ENCODE assay signal across 20 mouse cellular contexts in the genomic region with DNA sequence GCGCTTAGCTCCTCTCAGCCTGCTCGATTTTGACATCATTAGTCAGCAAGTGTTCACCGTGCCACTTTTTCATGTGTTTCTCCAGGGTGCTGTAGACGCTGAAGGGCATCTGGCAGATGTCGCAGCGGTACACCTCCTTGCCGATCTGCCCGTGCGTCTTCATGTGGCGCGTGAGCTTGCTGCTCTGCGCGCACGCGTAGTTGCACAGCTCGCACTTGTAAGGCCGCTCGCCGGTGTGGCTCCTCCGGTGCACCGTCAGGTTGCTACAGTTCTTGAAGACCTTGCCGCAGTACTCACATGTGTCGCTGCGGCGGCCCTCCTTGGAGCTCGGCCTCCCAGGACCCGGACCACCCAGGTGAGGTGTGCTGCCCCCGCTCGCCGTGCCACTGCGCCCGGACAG.
DNase-seq lines count a peak whose midpoint lies in the region; ATAC-seq and TF ChIP-seq lines count a peak whose summit lies in the region.
"Had no signal": no experiment of that assay in that cellular context is flagged by ENCODE, and none has a peak within 500 bp of the region (broad histone marks: within the 10 kb centered on the region; RNA-seq: fewer than 3 reads in every experiment).

No protein-coding gene starts in this region.

- 97% methylated on average over 32 of the region's 32 CpGs for WGBS in limb, embryonic 11.5 days
- WGBS in limb, embryonic 10.5 days, result 97% methylated on average over 32 of the region's 32 CpGs
- 94% methylated on average over 32 of the region's 32 CpGs for WGBS in liver, postnatal 0 days (ENCODE audit: insufficient replicate concordance)

- peak; percentile 30 for DNase-seq in CD4-positive, CD25-positive, alpha-beta regulatory T cell, adult 2 months (ENCODE audit: low read depth, low spot score)
- no peak for DNase-seq in limb, embryonic 11.5 days (ENCODE audit: low spot score)
- DNase-seq in limb, embryonic 10.5 days (ENCODE audit: low spot score), result no peak
- peak; percentile 11 for DNase-seq in brain, embryonic 14.5 days (ENCODE audit: low read depth)
- no peak for DNase-seq in spleen, adult 12 weeks (ENCODE audit: low spot score)
- DNase-seq in liver, postnatal 0 days, result no peak
- DNase-seq: adrenal gland, adult 2 months; cerebellum, adult 11-12 months; cerebellum, postnatal 10 days; kidney, adult 11 months; lung, adult 18-20 months; lung, postnatal 10 days had no signal

- no peak for TF ChIP-seq EP300 in ES-Bruce4 (IDR thresholded peaks at IDR 0.05; ENCODE audit: insufficient read depth, low read depth, low read length)
- no peak for TF ChIP-seq EP300 in liver, postnatal 0 days (IDR thresholded peaks at IDR 0.05; ENCODE audit: low read depth)

- no peak for TF ChIP-seq POLR2A in ES-Bruce4 (IDR thresholded peaks at IDR 0.05; ENCODE audit: insufficient read depth, low read length)
- TF ChIP-seq POLR2A in brain, embryonic 14.5 days (IDR thresholded peaks at IDR 0.05; ENCODE audit: borderline replicate concordance, extremely low read depth, insufficient read depth, insufficient read length, poor library complexity, severe bottlenecking), result no peak

- H3K4me3 ChIP-seq in limb, embryonic 11.5 days (ENCODE audit: low read depth, low read length), result no peak overlapping the region
- no peak overlapping the region for H3K4me3 ChIP-seq in limb, embryonic 10.5 days
- peak overlapping the region; percentile 45 for H3K4me3 ChIP-seq in ES-Bruce4 (ENCODE audit: low read depth, low read length)
- no peak overlapping the region for H3K4me3 ChIP-seq in liver, postnatal 0 days (ENCODE audit: low read depth, low read length)
- H3K4me3 ChIP-seq: forebrain, embryonic 12.5 days; limb, embryonic 12.5 days; midbrain, embryonic 12.5 days had no signal

- no peak overlapping the region for H3K9ac ChIP-seq in limb, embryonic 11.5 days (ENCODE audit: low read length)
- H3K9ac ChIP-seq in ES-Bruce4 (ENCODE audit: low read depth, poor library complexity, severe bottlenecking), result no peak overlapping the region
- H3K9ac ChIP-seq in liver, postnatal 0 days (replicated peaks), result no peak overlapping the region
- H3K9ac ChIP-seq: forebrain, embryonic 12.5 days; limb, embryonic 12.5 days; midbrain, embryonic 12.5 days had no signal

- H3K27me3 ChIP-seq in limb, embryonic 11.5 days (ENCODE audit: control insufficient read depth, insufficient read depth, low read length), result no peaks in the 10 kb centered on the region
- no peaks in the 10 kb centered on the region for H3K27me3 ChIP-seq in limb, embryonic 10.5 days (ENCODE audit: low read depth, poor library complexity, severe bottlenecking)
- H3K27me3 ChIP-seq in ES-Bruce4 (ENCODE audit: control insufficient read depth, insufficient read depth, low read length, poor library complexity, severe bottlenecking), result no peaks in the 10 kb centered on the region
- no peaks in the 10 kb centered on the region for H3K27me3 ChIP-seq in liver, postnatal 0 days (ENCODE audit: insufficient read depth, low read length)
- H3K27me3 ChIP-seq: forebrain, embryonic 12.5 days; limb, embryonic 12.5 days; midbrain, embryonic 12.5 days had no signal

- no peak overlapping the region for H3K27ac ChIP-seq in limb, embryonic 11.5 days (replicated peaks; ENCODE audit: low read depth, low read length)
- no peak overlapping the region for H3K27ac ChIP-seq in limb, embryonic 10.5 days
- H3K27ac ChIP-seq in ES-Bruce4 (ENCODE audit: insufficient read depth, low read length), result no peak overlapping the region
- H3K27ac ChIP-seq in liver, postnatal 0 days (ENCODE audit: low read depth), result no peak overlapping the region
- H3K27ac ChIP-seq: forebrain, embryonic 12.5 days; limb, embryonic 12.5 days; midbrain, embryonic 12.5 days had no signal

- H3K4me1 ChIP-seq in limb, embryonic 11.5 days (ENCODE audit: control insufficient read depth, insufficient read depth, low read length), result no peaks in the 10 kb centered on the region
- H3K4me1 ChIP-seq in limb, embryonic 10.5 days, result peaks cover 12% of the 10 kb centered on the region
- H3K4me1 ChIP-seq in ES-Bruce4 (ENCODE audit: control insufficient read depth, insufficient read depth, low read length), result no peaks in the 10 kb centered on the region
- no peaks in the 10 kb centered on the region for H3K4me1 ChIP-seq in liver, postnatal 0 days (ENCODE audit: insufficient read depth)

- peaks cover 2% of the 10 kb centered on the region; the same call in 1 of the 2 replicates for H3K9me3 ChIP-seq in limb, embryonic 11.5 days (ENCODE audit: control insufficient read depth, low read length)
- peaks cover 15% of the 10 kb centered on the region for H3K9me3 ChIP-seq in limb, embryonic 10.5 days (replicated peaks)
- H3K9me3 ChIP-seq in ES-Bruce4 (replicated peaks; ENCODE audit: control insufficient read depth, insufficient read depth, low read length, poor library complexity, severe bottlenecking), result no peaks in the 10 kb centered on the region
- no peaks in the 10 kb centered on the region for H3K9me3 ChIP-seq in liver, postnatal 0 days (ENCODE audit: low read length)

- TF ChIP-seq CTCF in ES-Bruce4 (IDR thresholded peaks at IDR 0.05; ENCODE audit: low read depth, low read length), result no peak
- TF ChIP-seq CTCF in brain, embryonic 14.5 days (IDR thresholded peaks at IDR 0.05; ENCODE audit: borderline replicate concordance, extremely low read depth, insufficient read depth, insufficient read length), result no peak
- no peak for TF ChIP-seq CTCF in liver, postnatal 0 days (IDR thresholded peaks at IDR 0.05; ENCODE audit: low read depth)

- H3K4me2 ChIP-seq in limb, embryonic 11.5 days (ENCODE audit: low read depth, severe bottlenecking), result no peak overlapping the region
- H3K4me2 ChIP-seq in liver, postnatal 0 days (ENCODE audit: low read depth, low read length), result no peak overlapping the region
- H3K4me2 ChIP-seq: forebrain, embryonic 12.5 days; heart, embryonic 11.5 days; limb, embryonic 12.5 days; liver, embryonic 11.5 days; midbrain, embryonic 12.5 days had no signal

- peaks cover 21% of the 10 kb centered on the region for H3K36me3 ChIP-seq in limb, embryonic 11.5 days (ENCODE audit: control insufficient read depth, insufficient read depth, low read length)
- peaks cover 38% of the 10 kb centered on the region for H3K36me3 ChIP-seq in limb, embryonic 10.5 days
- no peaks in the 10 kb centered on the region for H3K36me3 ChIP-seq in ES-Bruce4 (ENCODE audit: control insufficient read depth, insufficient read depth, low read length, poor library complexity, severe bottlenecking)
- H3K36me3 ChIP-seq in liver, postnatal 0 days (replicated peaks; ENCODE audit: insufficient read depth, low read length), result no peaks in the 10 kb centered on the region

- ATAC-seq in CD4-positive, CD25-positive, alpha-beta regulatory T cell, adult 4 months, result no peak
- 0 out of 2 replicates have a peak, but pooled peaks have one; percentile 9 for ATAC-seq in limb, embryonic 11.5 days (ENCODE audit: insufficient number of reproducible peaks, low FRiP score, low TSS enrichment, low read depth)
- ATAC-seq in liver, postnatal 0 days, result no peak
- ATAC-seq: hindbrain, embryonic 16.5 days had no signal

Comparison
In these comparisons a context has a peak if more than half of its experiments do, and no peak if none do; other contexts are left out.
1. DNase-seq: peak in CD4-positive, CD25-positive, alpha-beta regulatory T cell, adult 2 months (single experiment) and brain, embryonic 14.5 days (single experiment); none in limb, embryonic 11.5 days (single experiment), limb, embryonic 10.5 days (single experiment), spleen, adult 12 weeks (single experiment) and liver, postnatal 0 days (single experiment).